Mouse (Mus musculus) 3134 (cell line): ENCODE measurements around the gene Tmem44.

Experiments used
- DNase-seq: peaks from one replicate; pipeline ENCODE4 v3.0.0-alpha.2; 2011; ENCODE audit warnings: low spot score; ENCODE audit not compliant: insufficient read length; ENCODE audit errors: extremely low read depth

Gene Tmem44

GRCm38 (mm10) chr16:30554109-30554508 is 3.5 kb upstream of the Tmem44 start:
- no peak for DNase-seq

DNA sequence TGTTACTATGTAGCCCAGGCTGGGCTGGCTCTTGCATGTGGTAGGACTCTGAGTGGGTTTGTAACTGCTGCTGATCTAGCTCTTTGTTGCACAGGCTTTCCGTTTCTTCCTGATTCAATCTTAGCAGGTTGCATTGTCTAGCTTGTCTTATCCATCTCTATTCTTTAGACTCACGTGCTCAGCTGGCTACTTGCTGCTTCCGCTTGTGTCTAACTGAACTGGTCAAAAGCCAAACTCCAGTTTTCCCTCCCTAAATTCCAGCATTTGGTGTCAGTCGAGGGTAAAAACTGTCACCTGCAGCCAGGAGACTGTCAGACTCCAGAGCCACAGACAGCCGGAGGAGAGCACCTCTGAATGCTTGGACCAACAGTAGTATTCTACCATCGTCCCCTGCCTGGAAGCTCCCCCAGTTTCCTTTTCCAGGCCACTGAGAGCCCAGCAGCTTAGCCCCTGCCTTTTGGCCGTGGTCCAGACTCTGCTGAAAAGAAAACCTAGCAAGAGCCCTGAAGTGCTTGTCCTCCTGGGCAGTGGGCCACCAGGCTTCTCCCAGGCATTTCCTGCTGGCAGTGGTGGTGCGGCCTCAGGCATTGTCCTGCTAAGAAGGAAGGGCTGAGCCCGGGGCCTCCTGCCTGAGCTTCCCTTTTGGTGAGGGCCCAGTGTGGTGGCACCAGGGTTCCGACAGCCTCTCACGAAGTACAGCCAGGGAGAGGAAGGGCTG is 2.1 kb upstream of the Tmem44 start:
- peak; percentile 81 for DNase-seq

DNA sequence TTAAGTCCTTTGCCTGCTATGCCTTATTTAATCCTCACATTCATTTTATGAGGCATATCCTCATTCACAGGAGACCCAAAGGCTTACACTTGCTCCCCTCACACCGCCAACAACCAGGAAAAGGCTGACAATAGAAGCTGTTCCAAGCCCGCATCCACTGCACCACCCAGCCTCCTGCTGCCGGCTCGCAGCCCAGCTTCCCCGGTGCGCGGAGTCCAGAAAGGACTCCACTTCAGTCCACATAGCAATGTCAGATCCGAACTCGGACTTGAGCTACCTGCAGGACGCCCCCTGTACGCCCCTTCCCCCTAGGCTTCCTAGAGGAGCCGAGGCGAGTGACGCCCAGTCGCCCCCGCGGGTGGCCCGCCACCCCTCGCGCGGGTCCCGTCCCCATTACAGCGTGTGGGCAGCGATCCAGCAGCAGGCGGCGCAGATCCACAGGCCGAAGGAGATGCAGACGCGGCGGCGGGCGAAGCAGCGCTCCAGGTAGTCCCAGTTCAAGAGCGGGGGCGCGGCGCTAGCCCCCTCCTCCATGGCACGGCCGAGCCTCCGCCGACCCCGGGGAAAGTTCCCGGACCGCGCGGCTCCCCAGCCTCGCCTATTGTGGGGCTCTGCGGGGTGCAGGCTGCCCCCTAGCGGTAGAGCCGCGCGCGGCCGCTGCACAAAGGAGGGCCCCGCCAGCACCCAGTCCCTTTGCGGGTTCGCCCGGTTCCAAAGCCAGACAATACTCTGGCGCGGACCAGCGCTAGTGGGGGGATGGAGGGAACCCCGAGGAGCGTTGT is 485 bp downstream of the Tmem44 start:
- peak; percentile 75 for DNase-seq

- no peak for DNase-seq
These were observed 1.1 kb downstream of the Tmem44 start for GRCm38 (mm10) chr16:30549516-30549915.

DNA sequence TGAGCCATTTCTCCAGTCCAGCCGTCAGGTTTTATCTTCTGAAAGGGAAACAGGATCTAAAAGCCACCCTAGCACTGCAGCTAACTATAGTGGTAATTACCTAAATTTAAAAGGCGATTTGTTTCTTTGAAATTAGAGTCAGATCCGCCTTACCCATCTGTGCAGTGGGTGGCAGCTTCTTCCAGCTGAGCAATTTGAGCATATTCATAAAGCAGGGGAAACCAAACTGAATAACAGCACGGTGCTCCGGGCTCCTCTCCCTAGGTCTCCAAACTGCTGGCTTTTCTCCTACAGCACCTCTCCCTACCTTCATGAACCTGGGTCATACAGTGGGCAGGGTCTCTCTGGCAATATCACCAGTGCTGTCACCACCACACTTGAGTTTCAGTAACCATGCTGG is 2.4 kb downstream of the Tmem44 start:
- DNase-seq: no peak

- DNase-seq: no peak
These were observed 5.9 kb downstream of the Tmem44 start for GRCm38 (mm10) chr16:30544693-30545092.

DNA sequence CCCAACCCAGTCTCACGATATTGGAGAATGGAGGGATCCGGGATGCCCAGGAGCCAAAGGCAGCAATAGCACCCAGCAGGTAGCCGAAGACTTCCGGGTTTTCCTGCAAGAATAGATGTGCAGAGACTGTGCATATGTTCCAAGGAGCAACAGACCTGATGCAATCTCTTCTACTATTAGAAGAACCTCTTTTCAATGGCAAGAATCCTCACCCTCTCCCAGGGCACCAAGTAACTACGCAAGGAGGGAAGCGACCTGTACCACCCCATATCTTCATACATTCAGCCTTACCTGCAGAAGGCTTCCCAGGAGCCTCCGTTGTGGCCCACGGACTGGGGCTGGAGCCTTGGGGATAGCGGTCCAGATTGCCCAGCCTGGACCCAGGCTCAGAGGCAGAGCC is 7.3 kb downstream of the Tmem44 start:
- DNase-seq: no peak

DNA sequence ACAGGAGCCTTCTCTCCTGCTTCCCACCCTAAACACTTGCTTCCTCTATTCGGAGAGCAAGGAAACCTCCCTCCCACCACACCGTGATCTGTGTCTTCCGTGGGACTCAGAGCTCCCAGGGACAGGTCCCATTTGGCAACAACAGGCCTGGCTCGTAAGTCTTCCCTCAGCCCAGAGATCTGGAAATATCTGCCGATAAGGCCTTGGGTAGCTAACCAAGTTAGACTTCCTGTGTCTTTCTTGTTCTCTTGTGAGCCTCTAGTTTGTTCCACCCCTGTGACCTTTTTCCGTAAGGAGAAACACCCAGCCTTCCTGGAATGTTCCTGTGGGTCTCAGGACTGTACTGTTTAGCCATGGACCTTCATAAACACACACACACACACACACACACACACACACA is 7.8 kb downstream of the Tmem44 start:
- DNase-seq: no peak

- no peak for DNase-seq
These were observed 10.3 kb downstream of the Tmem44 start for GRCm38 (mm10) chr16:30540107-30541001.

DNA sequence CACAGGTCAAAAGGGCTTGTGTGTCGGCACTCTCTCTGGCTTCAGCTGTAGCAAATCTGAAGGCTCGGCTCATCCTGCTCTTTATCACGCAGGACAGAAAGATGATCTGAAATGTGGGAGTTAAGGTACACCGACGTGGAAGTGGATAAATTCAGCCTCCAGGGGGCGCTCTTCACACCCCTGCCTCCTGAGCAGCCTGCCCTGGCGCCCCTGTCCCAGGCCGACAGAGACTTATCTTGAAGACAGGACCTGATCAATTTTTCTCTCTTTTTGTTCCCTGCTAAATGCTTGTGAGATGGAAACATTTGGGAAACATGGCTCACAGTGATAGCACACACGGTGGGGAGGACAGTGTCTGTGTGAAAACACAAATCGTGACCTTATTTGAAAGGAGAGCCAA is 11.2 kb downstream of the Tmem44 start:
- peak; percentile 35 for DNase-seq

DNA sequence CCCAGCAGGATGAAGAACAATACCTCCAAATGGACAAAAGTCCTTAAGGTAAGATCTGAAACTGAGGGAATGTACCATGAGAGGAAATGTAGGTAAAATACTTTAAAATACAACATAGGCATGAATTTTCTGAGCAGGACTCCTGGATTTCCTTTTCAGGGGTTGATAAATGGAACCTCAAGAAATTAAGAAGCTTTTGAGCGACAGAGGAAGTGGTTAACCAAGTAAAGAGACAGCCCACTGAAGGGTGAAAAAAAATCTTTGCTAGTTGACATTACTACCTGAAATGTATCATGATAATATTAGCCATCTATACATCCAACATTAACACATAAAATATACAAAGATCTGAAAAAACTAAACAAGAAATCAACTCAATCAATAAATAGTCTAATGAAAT is 15.6 kb downstream of the Tmem44 start:
- no peak for DNase-seq

GRCm38 (mm10) chr16:30533592-30533991 is 17.1 kb downstream of the Tmem44 start:
- no peak for DNase-seq

DNA sequence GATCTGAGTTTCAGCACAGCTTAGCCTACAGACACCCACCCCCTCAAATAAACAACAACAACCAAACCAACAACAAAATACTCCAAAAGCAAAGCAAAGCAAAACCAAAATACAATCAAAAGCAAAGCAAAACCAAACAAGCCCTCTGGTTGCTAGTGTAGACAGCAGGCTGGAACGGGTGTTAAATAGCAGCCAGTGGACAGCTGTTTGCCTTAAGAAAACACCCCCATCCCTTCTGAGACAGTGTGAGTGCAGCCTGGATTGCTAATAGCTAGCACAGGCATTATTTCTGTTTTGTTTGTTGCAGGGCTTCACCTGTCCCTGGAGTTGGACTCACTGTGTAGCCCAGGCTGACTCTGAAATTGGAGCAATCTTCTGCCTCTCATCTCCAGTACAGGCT is 17.7 kb downstream of the Tmem44 start:
- no peak for DNase-seq

- peak; percentile 53 for DNase-seq
These were observed 18.8 kb downstream of the Tmem44 start for GRCm38 (mm10) chr16:30531761-30532406.

- DNase-seq: peak; percentile 42
These were observed 19.8 kb downstream of the Tmem44 start for GRCm38 (mm10) chr16:30530815-30531214.

GRCm38 (mm10) chr16:30528386-30528785 is 22.3 kb downstream of the Tmem44 start:
- DNase-seq: peak; percentile 45

- DNase-seq: no peak
These were observed 22.8 kb downstream of the Tmem44 start for GRCm38 (mm10) chr16:30527889-30528288.

- no peak for DNase-seq
These were observed 24.9 kb downstream of the Tmem44 start for GRCm38 (mm10) chr16:30525756-30526155.

- DNase-seq: peak; percentile 77
These were observed 26.2 kb downstream of the Tmem44 start for GRCm38 (mm10) chr16:30524481-30524880.

GRCm38 (mm10) chr16:30522253-30522940 is 28.2 kb downstream of the Tmem44 start:
- DNase-seq: no peak
